Mouse (Mus musculus) neural tube, embryonic 11.5 days (tissue): ENCODE data around the gene Fam216b. TPM values are rescaled to one million over a fixed set of nuclear protein-coding genes. Genes with fewer than 3 reads are reported as not detected.

Experiments
- polyA plus RNA-seq: library from polyadenylated mRNA; unstranded; fragments of >200 nt; fragmentation: Nextera tagmentation; extraction: Ambion mirVana; gene quantifications from 2 replicates; pipeline ENCODE4 v1.2.1, GENCODE M21; 2014

Fam216b gene
- polyA plus RNA-seq, 1 experiment from 2014 or later = not detected

Other genes starting within 250 kb of the Fam216b start
- 103 TPM in 2 replicates for gene Dnajc15, start 213.9 kb downstream of the Fam216b start, polyA plus RNA-seq
- not detected in 2 replicates for gene Epsti1, start 184.8 kb downstream of the Fam216b start, polyA plus RNA-seq
- gene Tnfsf11, start 219.0 kb upstream of the Fam216b start, polyA plus RNA-seq = 0.27 TPM in 1 of 2 replicates, not detected in the other